Mouse (Mus musculus): Measurements from ENCODE around the gene 4632433K11Rik.
"Not testable (repeated sequence)": the region's sequence is repeated elsewhere in the genome, so short reads cannot be mapped to it uniquely, and the experiment has no call there.

Gene 4632433K11Rik

GRCm38 (mm10) chr7:5033818-5034217, at the start of gene 4632433K11Rik:
Gene 4632433K11Rik, plus strand, starts transcription at chr7:5034118.
- in situ Hi-C loops (cut with MboI; ENCODE audit: low sequenced_read_pairs) = no loop called here

GRCm38 (mm10) chr7:4988250-4988649, 45.7 kb upstream of the 4632433K11Rik start:
- in situ Hi-C loops (cut with MboI; ENCODE audit: low sequenced_read_pairs) = no loop called here

- in situ Hi-C loops (cut with MboI; ENCODE audit: low sequenced_read_pairs) = no loop called here
These were observed 40.4 kb upstream of the 4632433K11Rik start for GRCm38 (mm10) chr7:4993347-4993998.

DNA sequence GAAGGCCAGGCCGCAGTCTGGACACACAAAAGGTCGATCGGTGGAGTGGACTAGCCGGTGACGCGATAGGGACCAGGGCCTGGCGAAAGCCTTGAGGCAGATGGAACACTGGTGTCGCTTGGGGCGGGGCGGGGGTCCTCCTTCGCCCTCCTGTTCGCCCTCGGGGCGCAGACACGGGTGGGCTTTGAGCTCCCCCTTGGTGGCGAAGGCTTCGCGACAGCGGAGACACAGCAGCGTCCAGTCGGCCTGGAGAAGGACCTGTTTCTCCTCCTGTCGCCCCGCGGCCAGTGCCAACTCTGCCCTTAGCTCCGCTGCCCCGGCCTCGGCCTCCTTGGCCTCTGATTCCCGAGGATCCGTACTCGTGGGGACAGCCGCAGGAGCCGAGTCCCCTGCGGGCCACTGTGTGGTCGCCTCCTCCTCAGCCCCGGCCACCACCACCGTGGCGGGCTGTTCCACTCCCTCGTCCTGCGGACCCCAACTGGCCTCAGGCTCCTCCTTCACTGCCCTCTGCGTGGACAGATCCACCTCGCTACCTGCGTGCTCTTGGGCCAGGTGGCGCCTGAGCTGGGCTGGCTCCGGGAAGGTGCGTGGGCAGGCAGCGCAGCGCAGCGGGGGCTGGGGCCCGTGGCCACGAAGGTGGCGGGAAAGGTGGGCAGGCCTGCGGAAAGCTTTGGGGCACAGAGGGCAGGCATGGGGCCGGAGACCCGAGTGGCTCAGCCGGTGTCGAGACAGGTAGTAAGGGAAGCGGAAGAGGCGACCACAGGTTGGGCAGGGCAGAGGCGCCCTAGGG, 39.7 kb upstream of the 4632433K11Rik start:
- in situ Hi-C loops (cut with MboI; ENCODE audit: low sequenced_read_pairs) = no loop called here

GRCm38 (mm10) chr7:4995268-4996002, 38.5 kb upstream of the 4632433K11Rik start:
- in situ Hi-C loops (cut with MboI; ENCODE audit: low sequenced_read_pairs) = no loop called here

- in situ Hi-C loops (cut with MboI; ENCODE audit: low sequenced_read_pairs) = no loop called here
These were observed 37.7 kb upstream of the 4632433K11Rik start, which contains the start of gene Zfp579 for GRCm38 (mm10) chr7:4996003-4996895. Gene Zfp579, minus strand, starts transcription at chr7:4996158.

DNA sequence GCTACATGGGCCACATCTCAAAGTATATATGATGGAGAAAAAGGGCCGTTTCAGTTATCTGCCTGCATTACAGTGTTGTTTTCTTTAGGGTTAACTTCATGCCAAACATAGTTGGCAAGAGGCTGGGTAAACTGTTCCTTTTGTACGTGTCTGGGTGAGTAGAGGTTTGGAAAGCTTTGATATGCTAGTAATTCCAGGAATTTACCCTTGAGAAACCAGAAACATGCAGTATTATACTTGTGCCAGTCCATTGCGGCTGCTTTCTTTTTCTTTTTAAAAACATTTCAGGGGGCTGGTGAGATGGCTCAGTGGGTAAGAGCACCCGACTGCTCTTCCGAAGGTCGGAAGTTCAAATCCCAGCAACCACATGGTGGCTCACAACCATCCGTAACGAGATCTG, 37.0 kb upstream of the 4632433K11Rik start:
- in situ Hi-C loops (cut with MboI; ENCODE audit: low sequenced_read_pairs) = no loop called here

- in situ Hi-C loops (cut with MboI; ENCODE audit: low sequenced_read_pairs) = no loop called here
These were observed 34.0 kb upstream of the 4632433K11Rik start for GRCm38 (mm10) chr7:4999876-5000275.

DNA sequence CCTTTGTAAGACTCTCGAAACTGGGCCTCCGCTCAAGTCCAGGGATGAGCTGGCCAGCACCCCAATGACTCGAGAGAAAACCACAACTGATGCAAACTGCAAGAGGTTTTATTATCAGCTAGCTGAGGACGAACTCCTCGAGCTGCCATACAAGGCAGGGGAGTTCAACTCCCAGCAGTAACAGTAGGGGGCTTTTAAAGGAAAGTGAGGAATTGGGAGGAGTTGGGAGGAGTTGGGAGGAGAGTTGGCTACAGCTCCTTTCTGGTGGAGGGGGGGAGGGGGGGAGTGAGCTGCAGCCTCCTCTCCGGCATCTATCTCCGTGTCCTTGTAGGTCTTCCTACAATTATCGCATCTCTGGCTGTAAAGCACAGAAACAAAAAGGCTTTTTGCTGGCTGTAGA, 31.0 kb upstream of the 4632433K11Rik start:
- in situ Hi-C loops (cut with MboI; ENCODE audit: low sequenced_read_pairs) = not testable (repeated sequence)

- in situ Hi-C loops (cut with MboI; ENCODE audit: low sequenced_read_pairs) = no loop called here
These were observed 25.7 kb upstream of the 4632433K11Rik start for GRCm38 (mm10) chr7:5008229-5008628.

DNA sequence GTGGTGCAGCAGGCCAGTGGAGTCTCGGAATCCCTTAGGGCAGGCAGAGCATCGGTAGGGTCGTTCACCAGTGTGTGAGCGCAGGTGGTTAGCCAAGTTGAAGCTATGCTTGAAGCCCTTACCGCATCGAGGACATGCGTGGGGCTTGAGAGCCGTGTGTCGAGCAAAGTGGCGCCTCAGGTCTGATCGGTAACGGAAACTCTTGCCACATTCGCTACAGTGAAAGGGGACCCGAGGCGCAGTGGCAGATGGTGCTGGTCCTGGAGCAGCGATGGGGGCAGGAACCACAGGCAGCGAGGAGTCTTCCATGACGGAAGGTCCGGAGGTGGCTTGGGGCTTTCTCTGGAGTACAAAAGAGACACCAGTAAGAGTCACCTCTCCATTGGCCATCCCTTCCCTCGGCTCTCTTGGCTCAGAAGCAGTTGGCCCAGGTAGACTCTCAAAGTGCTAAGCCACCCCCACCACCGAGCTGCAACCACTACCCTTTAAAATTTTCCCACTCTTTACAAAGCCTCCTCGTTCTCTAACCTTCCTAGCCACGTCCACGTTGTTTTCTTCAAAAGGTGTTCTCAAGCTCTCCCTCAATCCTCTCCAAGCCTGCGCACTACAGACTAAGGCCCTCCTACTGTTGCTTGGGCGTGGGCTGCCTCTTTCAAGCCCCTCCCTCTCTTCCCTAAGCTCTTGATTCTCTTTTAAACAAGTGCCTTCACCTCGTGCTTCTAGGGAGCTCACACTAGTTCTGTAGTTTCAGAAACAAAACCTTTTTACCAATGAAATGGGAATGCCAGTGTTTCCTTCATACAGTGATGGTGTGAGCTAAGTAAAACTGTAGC, 21.0 kb upstream of the 4632433K11Rik start:
- in situ Hi-C loops (cut with MboI; ENCODE audit: low sequenced_read_pairs) = no loop called here

DNA sequence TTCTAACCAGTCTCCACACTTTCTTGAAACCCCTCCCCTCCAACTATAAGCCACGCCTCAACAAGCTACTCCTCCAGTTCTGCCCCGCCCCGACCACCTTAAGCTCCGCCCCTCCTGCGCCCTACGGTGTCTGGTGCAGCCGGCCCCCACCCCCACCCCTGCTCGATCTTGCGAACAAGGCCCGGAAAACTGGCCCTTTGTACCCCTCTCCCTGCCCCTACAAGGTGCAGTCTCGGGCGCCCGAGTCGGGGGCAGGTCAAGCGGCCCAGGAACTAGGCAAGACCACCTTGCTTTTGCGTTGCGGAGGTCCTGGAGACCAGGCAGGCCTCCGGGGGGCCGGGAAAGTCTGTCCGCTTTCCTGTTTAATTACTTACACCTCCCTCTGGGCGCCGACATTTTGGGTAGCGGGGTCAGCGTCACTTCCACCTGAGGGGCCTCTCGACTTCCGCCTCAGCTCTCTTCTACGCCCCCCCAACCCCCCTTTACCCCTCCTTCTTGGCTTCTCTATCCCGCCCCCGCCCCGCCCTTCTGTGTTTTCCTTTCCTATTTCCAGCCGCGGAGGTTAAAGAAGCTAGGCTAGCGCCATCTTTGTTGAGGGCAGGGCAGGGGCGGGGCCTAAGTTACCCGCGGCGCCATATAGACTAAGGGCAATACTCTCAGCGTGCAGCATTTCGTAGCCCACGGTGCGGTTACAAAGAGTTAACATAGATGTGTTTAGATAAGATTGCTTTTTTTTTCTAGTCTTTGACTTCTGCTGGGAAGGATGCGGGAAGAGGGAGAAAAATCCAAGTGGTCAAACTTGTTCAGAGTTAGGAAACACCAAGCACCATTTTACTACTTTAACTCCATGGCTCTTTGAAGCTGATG, 19.4 kb upstream of the 4632433K11Rik start, which contains the start of the genes Zfp524 and Fiz1:
TSS of gene Zfp524 (plus strand) at position 165 of the 867 bp plus-strand sequence.
TSS of gene Fiz1 (minus strand) at position 447 of the 867 bp plus-strand sequence.
- in situ Hi-C loops (cut with MboI; ENCODE audit: low sequenced_read_pairs) = no loop called here

DNA sequence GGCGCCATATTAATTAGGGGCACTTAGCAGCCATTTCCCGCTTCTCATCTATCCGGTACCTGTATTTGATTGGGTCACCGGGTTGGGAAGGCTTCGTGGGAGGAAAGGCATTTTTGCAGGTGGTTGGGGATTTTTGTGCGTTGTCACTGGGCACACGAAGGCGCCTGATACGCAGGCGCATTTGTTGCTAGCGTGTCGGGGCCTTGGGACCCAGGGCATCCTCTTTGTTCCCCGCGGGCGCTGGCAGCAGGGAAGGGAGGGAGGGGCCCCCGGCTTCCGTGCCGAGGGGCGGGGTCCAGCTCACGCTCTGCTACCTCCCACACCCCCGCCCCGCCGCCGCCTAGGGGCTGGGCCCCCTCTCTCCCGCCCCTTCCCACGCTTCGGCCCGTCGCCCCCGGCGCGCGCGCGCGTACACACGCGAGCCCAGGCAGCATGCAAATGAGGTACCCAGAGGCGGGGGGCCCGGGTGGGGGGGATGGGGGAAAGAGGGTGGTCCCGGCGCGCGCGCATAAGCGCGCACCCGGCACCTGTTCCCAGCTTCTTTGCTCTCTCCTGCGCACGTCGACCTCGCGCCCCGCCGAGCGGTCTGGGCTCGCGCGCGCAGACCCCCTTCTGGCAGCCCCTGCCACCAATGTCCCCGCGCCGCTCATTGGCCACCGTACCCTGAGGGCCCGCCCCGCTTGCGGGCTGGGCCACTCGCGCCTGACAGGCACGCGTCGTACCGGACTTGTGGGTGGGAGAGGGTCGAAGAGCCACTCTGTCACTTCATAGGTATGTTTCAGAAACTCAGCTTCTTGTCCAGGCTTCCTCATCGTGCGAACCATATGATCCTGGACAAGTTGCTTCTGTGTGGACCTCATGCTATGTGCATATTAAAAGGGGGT, 18.6 kb upstream of the 4632433K11Rik start, which contains the start of gene Gm44973:
TSS of gene Gm44973 (plus strand) at position 379 of the 884 bp plus-strand sequence.
- in situ Hi-C loops (cut with MboI; ENCODE audit: low sequenced_read_pairs) = no loop called here

DNA sequence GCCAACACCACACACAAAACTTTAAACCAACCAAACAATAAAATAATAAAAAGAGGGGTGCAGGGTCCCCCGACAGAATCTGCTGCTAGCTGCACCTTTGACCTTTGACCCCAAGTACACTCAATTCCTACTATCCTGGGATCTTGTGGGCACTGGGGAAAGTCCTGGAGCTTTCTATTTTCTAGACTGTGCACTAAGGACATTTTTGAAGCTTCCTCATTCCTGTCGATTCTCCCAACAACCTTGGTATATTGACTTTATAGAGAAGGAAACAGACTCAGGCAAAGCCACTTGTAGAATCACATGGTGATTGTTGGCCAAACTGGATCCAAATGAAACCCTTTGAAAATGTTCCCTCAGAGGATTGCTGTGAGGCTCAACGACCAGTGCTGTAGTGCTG, 17.9 kb upstream of the 4632433K11Rik start:
- in situ Hi-C loops (cut with MboI; ENCODE audit: low sequenced_read_pairs) = no loop called here

DNA sequence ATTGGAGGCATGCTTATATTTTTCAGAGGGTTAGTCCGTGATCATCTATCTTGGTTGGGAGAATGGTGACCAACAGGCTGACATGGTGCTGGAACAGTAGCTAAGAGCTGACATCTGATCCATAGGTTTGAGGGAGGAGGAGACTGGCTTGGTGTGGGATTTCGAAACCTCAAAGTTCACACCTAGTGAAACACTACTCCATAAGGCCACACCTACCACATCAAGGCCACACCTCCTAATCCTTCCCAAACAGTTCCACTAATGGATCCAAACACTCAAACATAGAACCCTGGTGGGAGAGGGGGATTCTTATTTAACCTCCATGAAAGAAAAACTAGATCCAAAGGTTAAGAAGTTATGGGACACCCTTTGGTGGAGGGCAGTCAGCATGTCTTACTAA, 17.0 kb upstream of the 4632433K11Rik start:
- in situ Hi-C loops (cut with MboI; ENCODE audit: low sequenced_read_pairs) = no loop called here

DNA sequence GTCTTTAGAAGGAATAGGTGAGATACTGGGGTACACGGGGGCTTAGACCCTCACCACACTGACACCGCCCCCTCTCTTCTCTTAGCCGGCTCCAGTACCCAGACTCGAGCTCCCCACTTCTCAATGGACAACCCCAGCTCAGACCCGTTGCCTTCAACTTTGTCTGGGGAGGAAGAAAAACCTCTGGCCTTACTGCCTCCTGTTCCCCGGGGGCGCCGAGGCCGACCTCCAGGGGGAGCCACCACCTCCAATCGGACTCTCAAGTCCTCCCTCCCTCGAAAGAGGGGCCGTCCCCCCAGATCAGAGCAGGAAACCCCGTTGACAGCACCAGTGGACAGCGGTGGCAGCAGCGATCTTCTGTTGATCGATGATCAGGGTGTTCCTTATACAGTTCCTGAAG, 16.6 kb upstream of the 4632433K11Rik start:
- in situ Hi-C loops (cut with MboI; ENCODE audit: low sequenced_read_pairs) = no loop called here

DNA sequence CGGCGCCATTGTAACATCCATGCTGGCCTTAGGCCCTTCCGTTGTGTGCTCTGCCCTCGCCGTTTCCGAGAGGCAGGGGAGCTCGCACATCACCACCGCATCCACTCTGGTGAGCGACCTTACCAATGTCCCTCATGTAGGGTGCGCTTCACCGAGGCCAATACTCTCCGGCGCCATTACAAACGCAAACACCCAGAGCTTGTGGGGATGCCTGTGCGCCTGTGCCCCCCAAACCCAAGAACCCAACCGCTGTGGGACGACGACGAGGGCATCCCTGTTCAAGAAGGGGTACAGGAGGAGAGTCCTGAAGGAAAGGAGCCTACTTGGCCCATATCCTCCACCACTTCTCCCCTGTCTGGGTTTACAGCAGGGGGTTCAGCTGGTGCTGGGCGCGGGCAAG, 16.0 kb upstream of the 4632433K11Rik start:
- in situ Hi-C loops (cut with MboI; ENCODE audit: low sequenced_read_pairs) = no loop called here
